21 mouse cellular contexts compared by ENCODE assay signal in genomic region chr3:51552197-51552596, GRCm38 (mm10). TPM values are rescaled to one million over a fixed set of nuclear protein-coding genes. Genes with fewer than 3 reads are reported as not detected.
DNase-seq lines count a peak whose midpoint lies in the region; ATAC-seq and TF ChIP-seq lines count a peak whose summit lies in the region.
"Had no signal": no experiment of that assay in that cellular context is flagged by ENCODE, and none has a peak within 500 bp of the region (broad histone marks: within the 10 kb centered on the region; RNA-seq: fewer than 3 reads in every experiment).

No protein-coding gene starts in this region.

- peaks cover 10% of the 10 kb centered on the region; the same call in 1 of the 2 replicates for H3K36me3 ChIP-seq in embryonic facial prominence, embryonic 15.5 days
- peaks cover 39% of the 10 kb centered on the region for H3K36me3 ChIP-seq in embryonic facial prominence, embryonic 10.5 days (replicated peaks)
- H3K36me3 ChIP-seq in heart, embryonic 15.5 days: peaks cover 15% of the 10 kb centered on the region
- peaks cover 5% of the 10 kb centered on the region; the same call in 1 of the 2 replicates for H3K36me3 ChIP-seq in spleen, adult 2 months (ENCODE audit: control insufficient read depth, insufficient read depth, low read length)
- H3K36me3 ChIP-seq: liver, embryonic 13.5 days had no signal

- H3K9ac ChIP-seq in embryonic facial prominence, embryonic 15.5 days: no peak overlapping the region
- no peak overlapping the region for H3K9ac ChIP-seq in heart, embryonic 15.5 days
- H3K9ac ChIP-seq: intestine, embryonic 15.5 days; limb, embryonic 13.5 days; liver, embryonic 13.5 days; lung, embryonic 15.5 days; midbrain, embryonic 15.5 days had no signal

- H3K4me1 ChIP-seq in embryonic facial prominence, embryonic 15.5 days: peaks cover 25% of the 10 kb centered on the region
- peaks cover 44% of the 10 kb centered on the region for H3K4me1 ChIP-seq in embryonic facial prominence, embryonic 10.5 days
- peaks cover 43% of the 10 kb centered on the region for H3K4me1 ChIP-seq in heart, embryonic 15.5 days (replicated peaks)
- H3K4me1 ChIP-seq in spleen, adult 2 months (ENCODE audit: control insufficient read depth, insufficient read depth, insufficient read length): peaks cover 14% of the 10 kb centered on the region; the same call in 1 of the 2 replicates

- 0 out of 2 replicates have a peak overlapping the region, but pooled peaks have one; percentile 81 for H3K27ac ChIP-seq in embryonic facial prominence, embryonic 15.5 days (replicated peaks)
- no peak overlapping the region; the same call in 1 of the 2 replicates for H3K27ac ChIP-seq in embryonic facial prominence, embryonic 10.5 days (replicated peaks)
- peak overlapping the region; percentile 77; the same call in 1 of the 2 replicates for H3K27ac ChIP-seq in heart, embryonic 15.5 days
- peak overlapping the region; percentile 79; the same call in 1 of the 2 replicates for H3K27ac ChIP-seq in spleen, adult 2 months (ENCODE audit: insufficient read depth, low read length)
- H3K27ac ChIP-seq: hindbrain, embryonic 10.5 days; intestine, embryonic 15.5 days; limb, embryonic 13.5 days; liver, embryonic 13.5 days; midbrain, embryonic 15.5 days; neural tube, embryonic 13.5 days had no signal

- ATAC-seq in embryonic facial prominence, embryonic 15.5 days (ENCODE audit: insufficient number of reproducible peaks, low FRiP score, low TSS enrichment, low read depth): no peak
- no peak for ATAC-seq in heart, embryonic 15.5 days (replicated peaks; ENCODE audit: insufficient number of reproducible peaks, insufficient read depth, low FRiP score, low read depth)
- ATAC-seq: forebrain, embryonic 16.5 days; hindbrain, embryonic 16.5 days; intestine, embryonic 15.5 days; midbrain, embryonic 15.5 days had no signal

- intact Hi-C loops in heart, postnatal 10 days (cut with DNase I): loop anchor here (10.0 kb wide), 1 partner anchor 1463 kb away; the partner anchor contains the start of gene Cog6

- 82% methylated on average over 2 of the region's 2 CpGs for WGBS in embryonic facial prominence, embryonic 15.5 days
- 83% methylated on average over 2 of the region's 2 CpGs for WGBS in embryonic facial prominence, embryonic 10.5 days
- WGBS in heart, embryonic 15.5 days: 63% methylated on average over 2 of the region's 2 CpGs
- WGBS in spleen, adult 2 months: 87% methylated on average over 2 of the region's 2 CpGs

- no peak overlapping the region for H3K4me2 ChIP-seq in embryonic facial prominence, embryonic 15.5 days (replicated peaks)
- H3K4me2 ChIP-seq in heart, embryonic 15.5 days: no peak overlapping the region
- H3K4me2 ChIP-seq: midbrain, embryonic 15.5 days; neural tube, embryonic 13.5 days had no signal

- no peak for DNase-seq in embryonic facial prominence, embryonic 10.5 days (ENCODE audit: low spot score)
- no peak for DNase-seq in heart, postnatal 10 days
- DNase-seq in spleen, adult 2 months (ENCODE audit: low read depth in 1 of 2, low spot score in 2 of 2): no peak
- no peak for DNase-seq in spleen, postnatal 4 days (ENCODE audit: low spot score in 2 of 2)
- no peak for DNase-seq in lung, postnatal 4 days
- DNase-seq: adrenal gland, postnatal 25 days; cerebellum, adult 2 months; cerebellum, postnatal 36 days; embryo, embryonic 11 days; kidney, adult 8-10 months; liver, embryonic 13.5 days had no signal

- no peaks in the 10 kb centered on the region for H3K9me3 ChIP-seq in embryonic facial prominence, embryonic 15.5 days (replicated peaks)
- no peaks in the 10 kb centered on the region for H3K9me3 ChIP-seq in embryonic facial prominence, embryonic 10.5 days
- no peaks in the 10 kb centered on the region for H3K9me3 ChIP-seq in heart, embryonic 15.5 days (replicated peaks)
- H3K9me3 ChIP-seq: hindbrain, embryonic 10.5 days; intestine, embryonic 15.5 days; limb, embryonic 13.5 days; liver, embryonic 13.5 days; lung, embryonic 15.5 days; midbrain, embryonic 15.5 days; neural tube, embryonic 13.5 days had no signal

- H3K27me3 ChIP-seq in embryonic facial prominence, embryonic 15.5 days: no peaks in the 10 kb centered on the region
- no peaks in the 10 kb centered on the region for H3K27me3 ChIP-seq in embryonic facial prominence, embryonic 10.5 days (replicated peaks; ENCODE audit: low read depth, poor library complexity, severe bottlenecking)
- H3K27me3 ChIP-seq in heart, embryonic 15.5 days: no peaks in the 10 kb centered on the region
- no peaks in the 10 kb centered on the region for H3K27me3 ChIP-seq in spleen, adult 2 months (ENCODE audit: control insufficient read depth, insufficient read depth, low read length)
- H3K27me3 ChIP-seq: intestine, embryonic 15.5 days; limb, embryonic 13.5 days; liver, embryonic 13.5 days; lung, embryonic 15.5 days; midbrain, embryonic 15.5 days; neural tube, embryonic 13.5 days had no signal

- TF ChIP-seq POLR2A in spleen, adult 2 months (IDR thresholded peaks at IDR 0.05; ENCODE audit: low read depth, low read length): no peak

- no peak overlapping the region for H3K4me3 ChIP-seq in embryonic facial prominence, embryonic 15.5 days (replicated peaks)
- no peak overlapping the region for H3K4me3 ChIP-seq in embryonic facial prominence, embryonic 10.5 days
- H3K4me3 ChIP-seq in heart, embryonic 15.5 days: no peak overlapping the region
- no peak overlapping the region for H3K4me3 ChIP-seq in spleen, adult 2 months (ENCODE audit: extremely low read depth, insufficient read depth, insufficient read length)
- H3K4me3 ChIP-seq: hindbrain, embryonic 10.5 days; intestine, embryonic 15.5 days; limb, embryonic 13.5 days; lung, embryonic 15.5 days; midbrain, embryonic 15.5 days; neural tube, embryonic 13.5 days had no signal

- TF ChIP-seq CTCF in spleen, adult 2 months (IDR thresholded peaks at IDR 0.05; ENCODE audit: extremely low read depth, insufficient read depth, insufficient read length, insufficient replicate concordance): no peak

RNA-seq across cellular contexts. Expression of gene Setd7, which starts 8.5 kb away (rescaled TPM):
- polyA plus RNA-seq in embryonic facial prominence, embryonic 15.5 days (2015; fragmentation: Nextera tagmentation; extraction: Ambion mirVana): 3.6 and 4.2 TPM in 2 replicates
- polyA plus RNA-seq in embryonic facial prominence, embryonic 10.5 days (2016; fragmentation: Nextera tagmentation; extraction: Ambion mirVana): 4.2 and 5.1 TPM in 2 replicates
- 3.7 and 5.1 TPM in 2 replicates for polyA plus RNA-seq in heart, embryonic 15.5 days (2015; fragmentation: Nextera tagmentation; extraction: Ambion mirVana)
- total RNA-seq in heart, postnatal 10 days (2021): 10 to 100 TPM; 57.0 to 67.0 TPM
- 11.2 and 11.4 TPM in 2 replicates for polyA plus RNA-seq in spleen, adult 2 months (2012; rRNA removed)
